Mouse (Mus musculus): ENCODE results near the gene Anln. TPM values are rescaled to one million over a fixed set of nuclear protein-coding genes. Genes with fewer than 3 reads are reported as not detected.

Anln gene
- 41.9 and 42.5 TPM in 2 replicates for polyA plus RNA-seq (2015; fragmentation: Nextera tagmentation; extraction: Ambion mirVana)

GRCm38 (mm10) chr9:22389021-22389476, at the start of gene Anln:
Gene Anln, minus strand, starts transcription at chr9:22389188.
- H3K36me3 ChIP-seq: no peaks in the 10 kb centered on the region
- ATAC-seq (ENCODE audit: insufficient number of reproducible peaks, insufficient read depth, low FRiP score, low TSS enrichment, low read depth): peak; percentile 93
- WGBS: under 1% methylated on average over 44 of the region's 44 CpGs
- H3K27me3 ChIP-seq: no peaks in the 10 kb centered on the region
- H3K9ac ChIP-seq: peak within 1 kb of the TSS; percentile 89
- peak within 1 kb of the TSS; percentile 81 for H3K4me3 ChIP-seq
- peak within 1 kb of the TSS; percentile 74 for H3K4me2 ChIP-seq
- peak within 1 kb of the TSS; percentile 90 for H3K27ac ChIP-seq
- H3K4me1 ChIP-seq: peaks cover 23% of the 10 kb centered on the region
- no peaks in the 10 kb centered on the region for H3K9me3 ChIP-seq

GRCm38 (mm10) chr9:22434101-22434500, 45.1 kb upstream of the Anln start:
- H3K9ac ChIP-seq: no peak overlapping the region
- ATAC-seq (ENCODE audit: insufficient number of reproducible peaks, insufficient read depth, low FRiP score, low TSS enrichment, low read depth): no peak
- 84% methylated on average over 2 of the region's 2 CpGs for WGBS
- no peaks in the 10 kb centered on the region for H3K9me3 ChIP-seq
- no peaks in the 10 kb centered on the region for H3K36me3 ChIP-seq
- H3K4me2 ChIP-seq: no peak overlapping the region
- H3K27me3 ChIP-seq: no peaks in the 10 kb centered on the region
- H3K4me3 ChIP-seq: no peak overlapping the region
- H3K4me1 ChIP-seq: peaks cover 14% of the 10 kb centered on the region
- H3K27ac ChIP-seq: no peak overlapping the region

- Histone ChIP-seq H3K27ac (no peak overlapping the region), H3K9me3 (no peaks in the 10 kb centered on the region), H3K4me2 (no peak overlapping the region), H3K36me3 (no peaks in the 10 kb centered on the region), H3K4me3 (no peak overlapping the region), H3K4me1 (peaks cover 23% of the 10 kb centered on the region), H3K9ac (no peak overlapping the region), H3K27me3 (no peaks in the 10 kb centered on the region)
- no peak for ATAC-seq (ENCODE audit: insufficient number of reproducible peaks, insufficient read depth, low FRiP score, low TSS enrichment, low read depth)
- 86% methylated on average over 2 of the region's 2 CpGs for WGBS
Measured at GRCm38 (mm10) chr9:22433221-22433620, 44.2 kb upstream of the Anln start.

- H3K4me2 ChIP-seq: peak overlapping the region; percentile 41
Measured at GRCm38 (mm10) chr9:22430315-22430840, 41.4 kb upstream of the Anln start.

GRCm38 (mm10) chr9:22429533-22430241, 40.7 kb upstream of the Anln start:
- Histone ChIP-seq H3K4me3 (no peak overlapping the region), H3K4me1 (peaks cover 23% of the 10 kb centered on the region), H3K36me3 (no peaks in the 10 kb centered on the region), H3K4me2 (peak overlapping the region; percentile 41), H3K27ac (no peak overlapping the region), H3K9ac (no peak overlapping the region), H3K27me3 (no peaks in the 10 kb centered on the region), H3K9me3 (no peaks in the 10 kb centered on the region)
- WGBS: 44% methylated on average over 15 of the region's 15 CpGs
- ATAC-seq (ENCODE audit: insufficient number of reproducible peaks, insufficient read depth, low FRiP score, low TSS enrichment, low read depth): no peak

More at GRCm38 (mm10) chr9:22430315-22430840, 41.4 kb upstream of the Anln start:
- Histone ChIP-seq H3K9ac (no peak overlapping the region), H3K27ac (no peak overlapping the region), H3K27me3 (no peaks in the 10 kb centered on the region), H3K4me3 (no peak overlapping the region), H3K36me3 (no peaks in the 10 kb centered on the region), H3K4me1 (peaks cover 23% of the 10 kb centered on the region), H3K9me3 (no peaks in the 10 kb centered on the region)
- WGBS: 20% methylated on average over 5 of the region's 5 CpGs
- no peak for ATAC-seq (ENCODE audit: insufficient number of reproducible peaks, insufficient read depth, low FRiP score, low TSS enrichment, low read depth)

GRCm38 (mm10) chr9:22428666-22429410, 39.9 kb upstream of the Anln start:
- Histone ChIP-seq H3K4me1 (peaks cover 23% of the 10 kb centered on the region), H3K27ac (no peak overlapping the region), H3K4me2 (no peak overlapping the region), H3K4me3 (no peak overlapping the region), H3K9ac (no peak overlapping the region), H3K9me3 (no peaks in the 10 kb centered on the region), H3K36me3 (no peaks in the 10 kb centered on the region), H3K27me3 (no peaks in the 10 kb centered on the region)
- 68% methylated on average over 14 of the region's 14 CpGs for WGBS
- ATAC-seq (ENCODE audit: insufficient number of reproducible peaks, insufficient read depth, low FRiP score, low TSS enrichment, low read depth): no peak

- Histone ChIP-seq H3K4me2 (no peak overlapping the region), H3K9me3 (no peaks in the 10 kb centered on the region), H3K36me3 (no peaks in the 10 kb centered on the region), H3K27ac (no peak overlapping the region), H3K4me1 (peaks cover 23% of the 10 kb centered on the region), H3K4me3 (no peak overlapping the region), H3K9ac (no peak overlapping the region), H3K27me3 (no peaks in the 10 kb centered on the region)
- WGBS: 38% methylated on average over 3 of the region's 4 CpGs
- no peak for ATAC-seq (ENCODE audit: insufficient number of reproducible peaks, insufficient read depth, low FRiP score, low TSS enrichment, low read depth)
Measured at GRCm38 (mm10) chr9:22428028-22428665, 39.2 kb upstream of the Anln start.

- 94% methylated on average over 4 of the region's 4 CpGs for WGBS
- Histone ChIP-seq H3K4me2 (no peak overlapping the region), H3K9ac (no peak overlapping the region), H3K9me3 (no peaks in the 10 kb centered on the region), H3K27me3 (no peaks in the 10 kb centered on the region), H3K4me3 (no peak overlapping the region), H3K27ac (no peak overlapping the region), H3K4me1 (peaks cover 14% of the 10 kb centered on the region), H3K36me3 (no peaks in the 10 kb centered on the region)
- no peak for ATAC-seq (ENCODE audit: insufficient number of reproducible peaks, insufficient read depth, low FRiP score, low TSS enrichment, low read depth)
Measured at GRCm38 (mm10) chr9:22424719-22425118, 35.7 kb upstream of the Anln start.

- no peak overlapping the region for H3K27ac ChIP-seq
- H3K4me1 ChIP-seq: peaks cover 9% of the 10 kb centered on the region
- ATAC-seq (ENCODE audit: insufficient number of reproducible peaks, insufficient read depth, low FRiP score, low TSS enrichment, low read depth): no peak
- no peaks in the 10 kb centered on the region for H3K9me3 ChIP-seq
- no peak overlapping the region for H3K9ac ChIP-seq
- H3K4me2 ChIP-seq: no peak overlapping the region
- WGBS: 68% methylated on average over 10 of the region's 10 CpGs
- no peaks in the 10 kb centered on the region for H3K27me3 ChIP-seq
- H3K4me3 ChIP-seq: no peak overlapping the region
- H3K36me3 ChIP-seq: no peaks in the 10 kb centered on the region
Measured at GRCm38 (mm10) chr9:22424196-22424595, 35.2 kb upstream of the Anln start.

- H3K36me3 ChIP-seq: no peaks in the 10 kb centered on the region
- no peak for ATAC-seq (ENCODE audit: insufficient number of reproducible peaks, insufficient read depth, low FRiP score, low TSS enrichment, low read depth)
- no peaks in the 10 kb centered on the region for H3K9me3 ChIP-seq
- no peaks in the 10 kb centered on the region for H3K27me3 ChIP-seq
- H3K27ac ChIP-seq: no peak overlapping the region
- peaks cover 3% of the 10 kb centered on the region; the same call in 1 of the 2 replicates for H3K4me1 ChIP-seq
- H3K4me2 ChIP-seq: no peak overlapping the region
- no peak overlapping the region for H3K4me3 ChIP-seq
- H3K9ac ChIP-seq: no peak overlapping the region
- 53% methylated on average over 1 of the region's 1 CpGs for WGBS
Measured at GRCm38 (mm10) chr9:22423507-22423906, 34.5 kb upstream of the Anln start.

GRCm38 (mm10) chr9:22422559-22422958, 33.6 kb upstream of the Anln start:
- H3K27me3 ChIP-seq: no peaks in the 10 kb centered on the region
- H3K4me1 ChIP-seq: no peaks in the 10 kb centered on the region
- H3K9me3 ChIP-seq: no peaks in the 10 kb centered on the region
- no peak overlapping the region for H3K4me3 ChIP-seq
- H3K36me3 ChIP-seq: no peaks in the 10 kb centered on the region
- no peak overlapping the region for H3K27ac ChIP-seq
- no peak for ATAC-seq (ENCODE audit: insufficient number of reproducible peaks, insufficient read depth, low FRiP score, low TSS enrichment, low read depth)
- no peak overlapping the region for H3K9ac ChIP-seq
- 46% methylated on average over 1 of the region's 1 CpGs for WGBS
- H3K4me2 ChIP-seq: no peak overlapping the region

Data from embryonic facial prominence, embryonic 13.5 days (tissue).